Mouse (Mus musculus): ENCODE data around the gene St6galnac3. TPM values are rescaled to one million over a fixed set of nuclear protein-coding genes. Genes with fewer than 3 reads are reported as not detected.

Gene St6galnac3
- polyA plus RNA-seq, 2 experiments: 20.7 to 36.0 TPM

DNA sequence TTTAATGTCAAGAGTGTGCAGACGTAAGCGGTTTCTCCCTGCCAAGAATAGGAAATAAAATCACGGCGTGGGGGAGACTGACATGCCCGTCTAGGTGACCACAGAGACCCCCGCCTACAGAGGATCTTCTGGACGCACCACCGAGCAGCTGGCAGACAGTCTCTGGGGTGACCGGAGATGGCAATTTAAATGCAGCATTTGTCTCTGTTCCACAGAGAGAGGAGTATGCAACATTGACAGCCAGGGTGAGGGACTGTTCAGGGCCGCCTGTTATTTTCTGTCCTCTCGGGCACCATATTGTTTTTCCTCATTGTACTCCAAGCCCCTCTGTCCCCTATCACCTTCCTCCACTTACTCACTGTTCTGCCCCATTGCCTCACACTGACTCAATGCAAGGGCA is 555.2 kb downstream of the St6galnac3 start:
- DNase-seq (ENCODE audit: low spot score) (no peak), ATAC-seq (ENCODE audit: low FRiP score, low read depth) (no peak)
- H3K4me1 ChIP-seq (ENCODE audit: control insufficient read depth, insufficient read depth, low read length): no peaks in the 10 kb centered on the region
- H3K9ac ChIP-seq (ENCODE audit: low read depth, low read length, severe bottlenecking): no peak overlapping the region
- H3K9me3 ChIP-seq (ENCODE audit: control insufficient read depth, low read length): no peaks in the 10 kb centered on the region
- no peak overlapping the region for H3K27ac ChIP-seq (replicated peaks; ENCODE audit: low read depth, low read length)
- no peak for TF ChIP-seq POLR2A (IDR thresholded peaks at IDR 0.05; ENCODE audit: borderline replicate concordance, extremely low read depth, insufficient read depth, insufficient read length)
- H3K36me3 ChIP-seq (ENCODE audit: control insufficient read depth, insufficient read depth, low read length): no peaks in the 10 kb centered on the region
- no peaks in the 10 kb centered on the region for H3K27me3 ChIP-seq (ENCODE audit: control insufficient read depth, insufficient read depth, low read length)
- WGBS: 89% methylated on average over 11 of the region's 11 CpGs
- H3K4me2 ChIP-seq (replicated peaks; ENCODE audit: low read depth, low read length, severe bottlenecking): no peak overlapping the region
- no peak overlapping the region for H3K4me3 ChIP-seq (replicated peaks; ENCODE audit: low read length)

DNA sequence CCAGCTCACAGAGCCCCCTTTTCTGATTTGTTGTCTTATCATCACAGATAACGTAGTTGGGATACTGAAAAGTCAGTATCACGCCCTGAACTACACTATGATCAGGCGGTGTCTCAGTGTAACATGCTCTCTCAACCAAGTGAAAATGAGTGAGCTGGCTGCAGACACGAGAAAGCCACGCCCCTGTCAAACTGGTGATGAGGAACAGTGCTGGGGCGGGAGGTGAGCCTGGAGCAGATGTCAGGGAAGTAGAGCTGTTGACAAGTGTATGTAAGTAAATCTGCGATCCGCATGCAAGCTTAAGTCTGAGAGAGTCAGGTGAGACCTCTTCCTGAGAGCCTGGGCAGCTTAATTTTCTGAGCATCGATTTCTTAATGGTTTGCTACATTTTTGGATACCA is 563.3 kb downstream of the St6galnac3 start:
- no peak for TF ChIP-seq POLR2A (IDR thresholded peaks at IDR 0.05; ENCODE audit: borderline replicate concordance, extremely low read depth, insufficient read depth, insufficient read length)
- no peaks in the 10 kb centered on the region for H3K27me3 ChIP-seq (ENCODE audit: control insufficient read depth, insufficient read depth, low read length)
- H3K36me3 ChIP-seq (ENCODE audit: control insufficient read depth, insufficient read depth, low read length): no peaks in the 10 kb centered on the region
- ATAC-seq (ENCODE audit: low FRiP score, low read depth): no peak
- no peak overlapping the region for H3K9ac ChIP-seq (ENCODE audit: low read depth, low read length, severe bottlenecking)
- whole genome bisulfite sequencing: 43% methylated on average over 9 of the region's 9 CpGs
- H3K4me2 ChIP-seq (replicated peaks; ENCODE audit: low read depth, low read length, severe bottlenecking): no peak overlapping the region
- H3K27ac ChIP-seq (replicated peaks; ENCODE audit: low read depth, low read length): no peak overlapping the region
- no peaks in the 10 kb centered on the region for H3K4me1 ChIP-seq (ENCODE audit: control insufficient read depth, insufficient read depth, low read length)
- DNase-seq (ENCODE audit: low spot score): no peak
- H3K4me3 ChIP-seq (replicated peaks; ENCODE audit: low read length): no peak overlapping the region
- no peaks in the 10 kb centered on the region for H3K9me3 ChIP-seq (ENCODE audit: control insufficient read depth, low read length)

DNA sequence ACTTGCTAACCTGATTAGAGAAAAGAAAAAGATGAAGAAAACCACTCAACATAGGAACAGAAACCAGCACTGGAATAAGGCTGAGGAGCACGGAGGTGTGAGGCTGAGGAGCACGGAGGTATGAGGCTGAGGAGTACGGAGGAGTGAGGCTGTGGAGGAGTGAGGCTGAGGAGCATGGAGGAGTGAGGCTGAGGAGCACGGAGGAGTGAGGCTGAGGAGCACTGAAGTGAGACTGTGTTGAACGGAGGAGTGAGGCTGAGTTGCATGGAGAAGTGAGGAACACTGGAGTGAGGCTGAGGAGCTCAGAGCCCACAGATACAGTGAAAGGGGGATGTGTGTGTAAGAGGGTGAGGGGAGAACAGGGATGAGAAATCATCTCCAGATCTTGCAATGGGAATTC is 564.3 kb downstream of the St6galnac3 start:
- DNase-seq (ENCODE audit: low spot score): no peak
- ATAC-seq (ENCODE audit: low FRiP score, low read depth): no peak
- 84% methylated on average over 5 of the region's 5 CpGs for WGBS
- Histone ChIP-seq H3K27ac (replicated peaks; ENCODE audit: low read depth, low read length) (no peak overlapping the region), H3K9me3 (ENCODE audit: control insufficient read depth, low read length) (no peaks in the 10 kb centered on the region), H3K4me2 (replicated peaks; ENCODE audit: low read depth, low read length, severe bottlenecking) (no peak overlapping the region), H3K4me1 (ENCODE audit: control insufficient read depth, insufficient read depth, low read length) (no peaks in the 10 kb centered on the region), H3K27me3 (ENCODE audit: control insufficient read depth, insufficient read depth, low read length) (no peaks in the 10 kb centered on the region), H3K4me3 (replicated peaks; ENCODE audit: low read length) (no peak overlapping the region), H3K9ac (ENCODE audit: low read depth, low read length, severe bottlenecking) (no peak overlapping the region), H3K36me3 (ENCODE audit: control insufficient read depth, insufficient read depth, low read length) (no peaks in the 10 kb centered on the region)
- TF ChIP-seq POLR2A (IDR thresholded peaks at IDR 0.05; ENCODE audit: borderline replicate concordance, extremely low read depth, insufficient read depth, insufficient read length): no peak

DNA sequence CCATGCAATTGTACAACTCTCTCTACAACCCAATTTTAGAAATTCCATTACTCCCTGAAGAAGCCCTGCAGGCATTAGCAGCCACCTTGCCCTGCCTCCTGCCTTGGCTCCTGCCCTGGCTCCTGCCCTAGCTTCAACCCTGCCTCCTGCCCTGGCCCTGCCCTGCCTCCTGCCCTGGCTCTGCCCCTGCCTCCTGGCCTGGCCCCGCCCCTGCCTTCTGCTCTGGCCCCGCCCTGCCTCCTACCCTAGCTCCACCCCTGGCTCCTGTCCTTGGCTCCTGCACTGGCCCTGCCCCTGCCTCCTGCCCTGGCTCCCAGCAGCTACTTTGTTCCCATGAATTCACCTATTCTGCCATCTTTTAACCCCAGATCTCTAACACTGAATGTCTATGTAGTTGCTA is 576.1 kb downstream of the St6galnac3 start:
- WGBS: 15% methylated on average over 2 of the region's 2 CpGs
- no peaks in the 10 kb centered on the region for H3K27me3 ChIP-seq (ENCODE audit: control insufficient read depth, insufficient read depth, low read length)
- H3K4me1 ChIP-seq (ENCODE audit: control insufficient read depth, insufficient read depth, low read length): no peaks in the 10 kb centered on the region
- no peak overlapping the region for H3K4me3 ChIP-seq (replicated peaks; ENCODE audit: low read length)
- no peak overlapping the region for H3K9ac ChIP-seq (ENCODE audit: low read depth, low read length, severe bottlenecking)
- ATAC-seq (ENCODE audit: low FRiP score, low read depth) (no peak), DNase-seq (ENCODE audit: low spot score) (no peak)
- no peak overlapping the region for H3K4me2 ChIP-seq (replicated peaks; ENCODE audit: low read depth, low read length, severe bottlenecking)
- no peak overlapping the region for H3K27ac ChIP-seq (replicated peaks; ENCODE audit: low read depth, low read length)
- H3K9me3 ChIP-seq (ENCODE audit: control insufficient read depth, low read length): no peaks in the 10 kb centered on the region
- TF ChIP-seq POLR2A (IDR thresholded peaks at IDR 0.05; ENCODE audit: borderline replicate concordance, extremely low read depth, insufficient read depth, insufficient read length): no peak
- no peaks in the 10 kb centered on the region for H3K36me3 ChIP-seq (ENCODE audit: control insufficient read depth, insufficient read depth, low read length)

Small RNAs within 50 kb of the gene (microRNA-seq; reads per million reads assigned to microRNA genes)
- gene Gm27405: not detected

Other genes starting within 250 kb of the St6galnac3 start
- 0.24 and 0.41 TPM in 2 replicates for gene Asb17, start 119.0 kb upstream of the St6galnac3 start, polyA plus RNA-seq (2012; rRNA removed)
- 1.2 and 1.4 TPM in 2 replicates for gene Asb17, start 119.0 kb upstream of the St6galnac3 start, polyA plus RNA-seq (2014; fragmentation: Nextera tagmentation; extraction: Ambion mirVana)
- gene Msh4, start 181.0 kb upstream of the St6galnac3 start, polyA plus RNA-seq (2012; rRNA removed): 0.10 and 0.11 TPM in 2 replicates
- gene Msh4, start 181.0 kb upstream of the St6galnac3 start, polyA plus RNA-seq (2014; fragmentation: Nextera tagmentation; extraction: Ambion mirVana): 0.17 TPM in 1 of 2 replicates, not detected in the other
- gene Rabggtb, start 187.8 kb upstream of the St6galnac3 start, polyA plus RNA-seq (2012; rRNA removed): 114 and 115 TPM in 2 replicates
- 48.2 and 50.7 TPM in 2 replicates for gene Rabggtb, start 187.8 kb upstream of the St6galnac3 start, polyA plus RNA-seq (2014; fragmentation: Nextera tagmentation; extraction: Ambion mirVana)
- gene Acadm, start 219.5 kb upstream of the St6galnac3 start, polyA plus RNA-seq (2012; rRNA removed): 67.2 and 78.2 TPM in 2 replicates
- 65.3 and 67.8 TPM in 2 replicates for gene Acadm, start 219.5 kb upstream of the St6galnac3 start, polyA plus RNA-seq (2014; fragmentation: Nextera tagmentation; extraction: Ambion mirVana)
- 2.8 and 3.2 TPM in 2 replicates for gene Slc44a5, start 248.3 kb upstream of the St6galnac3 start, polyA plus RNA-seq (2012; rRNA removed)
- gene Slc44a5, start 248.3 kb upstream of the St6galnac3 start, polyA plus RNA-seq (2014; fragmentation: Nextera tagmentation; extraction: Ambion mirVana): 1.5 and 1.6 TPM in 2 replicates

All from limb, embryonic 14.5 days (tissue).